Mouse (Mus musculus) MEL-GATA-1-ER (cell line): Measurements from ENCODE around the gene Clrn2.

ENCODE experiments used
- DNase-seq: peaks from one replicate; pipeline ENCODE4 v3.0.0-alpha.2; 2012; ENCODE audit warnings: low read depth; ENCODE audit errors: extremely low read depth

Clrn2 gene

GRCm38 (mm10) chr5:45449831-45450716, 3.5 kb upstream of the Clrn2 start, which contains the start of gene Qdpr:
Gene Qdpr (minus strand): TSS chr5:45450236.
- DNase-seq, result peak; percentile 100

- no peak for DNase-seq
Observed at GRCm38 (mm10) chr5:45454456-45454855, 905 bp downstream of the Clrn2 start.

DNA sequence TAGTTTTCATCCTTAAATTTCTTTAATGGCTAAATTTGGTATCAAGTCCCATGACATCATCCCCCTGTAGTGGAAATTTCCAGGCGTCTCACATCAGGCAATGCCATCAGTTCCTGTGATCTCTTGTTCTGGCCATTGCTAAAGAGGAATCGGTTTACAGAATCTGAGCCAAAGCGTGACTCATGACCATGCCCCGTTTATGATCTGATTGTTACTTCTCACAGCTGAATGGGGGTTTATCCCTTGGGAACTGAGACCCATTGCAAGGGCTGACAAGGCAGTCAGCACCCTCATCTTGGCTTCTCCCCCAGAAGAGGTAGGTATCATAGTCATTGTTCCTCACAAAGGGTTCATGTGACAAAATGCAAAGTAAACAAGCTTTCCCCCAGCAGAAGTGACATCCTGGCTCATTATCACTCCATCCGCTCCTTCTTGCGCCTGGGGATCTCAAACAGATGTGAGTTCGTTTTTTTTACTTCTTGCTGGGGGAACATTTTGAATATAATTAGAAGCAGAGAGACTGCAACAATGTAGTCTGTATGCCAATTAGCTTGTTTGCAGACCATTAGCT, 19.4 kb downstream of the Clrn2 start:
- no peak for DNase-seq

GRCm38 (mm10) chr5:45473521-45473920, 20.0 kb downstream of the Clrn2 start:
- no peak for DNase-seq

DNA sequence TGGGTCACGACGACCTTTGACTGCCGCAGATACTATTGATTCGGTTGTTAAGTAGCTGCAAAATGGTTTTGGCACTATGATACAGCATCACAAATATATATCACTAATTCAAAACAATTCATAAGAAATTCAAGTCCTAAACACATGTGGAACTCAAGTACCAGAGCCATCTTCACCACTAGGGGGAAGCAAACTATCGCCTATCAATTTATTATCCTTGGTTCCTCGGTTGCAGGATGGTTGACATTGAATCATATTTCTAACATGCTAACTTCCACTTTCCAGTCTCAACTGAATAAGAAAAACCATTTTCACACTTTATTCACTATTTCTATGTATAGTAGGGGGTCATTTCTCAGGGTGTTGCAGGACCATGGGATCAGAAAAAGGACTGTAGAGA, 20.7 kb downstream of the Clrn2 start:
- DNase-seq, result peak; percentile 84

DNA sequence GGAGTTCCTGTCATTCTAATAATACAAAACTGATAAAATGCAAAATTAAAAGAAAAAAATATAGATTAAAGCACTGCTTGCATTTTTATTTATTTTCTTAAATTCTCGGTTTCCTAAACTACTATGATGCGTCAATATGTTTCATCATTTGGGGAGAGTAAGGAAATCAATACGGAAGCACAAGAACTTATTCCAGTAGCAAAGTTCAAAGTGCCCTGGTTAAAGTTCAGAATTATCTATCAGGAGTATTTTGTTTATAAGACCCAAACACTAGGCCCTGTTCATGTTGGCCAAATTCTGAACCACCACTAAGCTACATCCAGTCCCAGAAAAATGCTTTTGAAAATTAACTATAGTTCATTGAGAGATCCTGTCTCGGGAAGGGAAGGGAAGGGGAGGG, 21.2 kb downstream of the Clrn2 start:
- DNase-seq, result no peak

DNA sequence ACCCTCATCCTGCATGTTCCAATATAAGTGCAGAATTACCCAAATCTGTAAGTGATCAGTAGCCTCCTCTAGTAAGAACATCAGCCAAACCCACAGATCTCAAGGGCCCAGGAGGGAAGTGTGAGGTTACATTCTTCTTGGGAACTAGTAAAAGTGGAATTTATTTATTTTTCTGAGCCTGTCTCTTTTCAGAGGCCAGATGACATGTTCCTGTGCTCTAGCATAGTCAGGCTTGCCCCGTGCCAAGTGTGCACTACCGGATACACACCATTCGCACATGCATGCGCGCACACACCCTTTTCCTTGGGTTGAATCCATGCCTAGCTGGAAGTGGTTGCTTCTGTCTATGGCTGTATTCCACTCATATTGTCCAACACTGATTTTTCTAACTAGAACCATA, 22.2 kb downstream of the Clrn2 start:
- DNase-seq, result no peak

GRCm38 (mm10) chr5:45476288-45476687, 22.7 kb downstream of the Clrn2 start:
- DNase-seq, result no peak

- DNase-seq, result no peak
Observed at GRCm38 (mm10) chr5:45477601-45478000, 24.1 kb downstream of the Clrn2 start.

GRCm38 (mm10) chr5:45480066-45480465, 26.5 kb downstream of the Clrn2 start:
- no peak for DNase-seq

GRCm38 (mm10) chr5:45481125-45481524, 27.6 kb downstream of the Clrn2 start:
- DNase-seq, result no peak

DNA sequence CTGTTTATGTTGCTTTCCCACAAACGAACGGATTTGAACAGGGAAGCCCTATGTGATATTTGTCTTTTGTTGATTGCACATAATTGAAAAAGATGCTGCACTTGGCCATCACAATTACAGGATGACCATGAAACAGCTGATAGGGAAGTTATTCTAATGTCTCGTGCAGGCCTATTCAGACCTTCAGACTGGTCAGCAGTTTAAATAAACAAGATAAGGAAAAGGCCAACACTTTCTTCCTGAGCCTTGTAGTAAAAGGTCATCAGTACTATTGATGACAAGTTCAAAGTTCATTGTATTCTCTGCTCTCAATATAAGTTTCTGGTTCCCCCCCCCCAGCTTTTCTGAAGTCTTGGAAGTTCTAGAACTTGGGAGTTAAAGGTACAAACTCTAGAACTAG, 29.1 kb downstream of the Clrn2 start:
- DNase-seq, result no peak

DNA sequence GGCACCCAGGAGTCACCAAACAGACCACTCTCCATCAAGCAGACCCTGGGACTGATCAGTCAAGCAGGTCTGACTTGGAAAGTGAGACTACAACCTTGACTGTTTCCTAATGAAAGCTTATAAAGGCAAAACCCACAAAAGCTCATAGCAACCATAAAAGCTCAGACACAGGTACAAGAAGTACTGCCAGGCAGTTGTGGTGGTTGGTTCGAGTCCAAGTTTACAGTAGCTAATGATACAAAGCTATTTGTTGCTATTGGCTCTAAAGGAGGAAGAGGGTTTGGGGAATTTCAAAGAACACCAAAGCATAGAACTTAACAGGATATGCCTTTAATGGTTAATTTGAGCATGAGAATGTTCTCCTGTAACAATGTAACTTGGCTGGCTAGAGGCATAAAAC, 30.1 kb downstream of the Clrn2 start:
- no peak for DNase-seq

- DNase-seq, result no peak
Observed at GRCm38 (mm10) chr5:45491776-45492175, 38.2 kb downstream of the Clrn2 start.

- peak; percentile 90 for DNase-seq
Observed at GRCm38 (mm10) chr5:45493191-45494092, 39.9 kb downstream of the Clrn2 start, which contains the start of gene Lap3. Gene Lap3 (plus strand): TSS chr5:45493374.

- peak; percentile 47 for DNase-seq
Observed at GRCm38 (mm10) chr5:45494093-45494755, 40.7 kb downstream of the Clrn2 start.

GRCm38 (mm10) chr5:45495429-45495975, 42.0 kb downstream of the Clrn2 start:
- no peak for DNase-seq

DNA sequence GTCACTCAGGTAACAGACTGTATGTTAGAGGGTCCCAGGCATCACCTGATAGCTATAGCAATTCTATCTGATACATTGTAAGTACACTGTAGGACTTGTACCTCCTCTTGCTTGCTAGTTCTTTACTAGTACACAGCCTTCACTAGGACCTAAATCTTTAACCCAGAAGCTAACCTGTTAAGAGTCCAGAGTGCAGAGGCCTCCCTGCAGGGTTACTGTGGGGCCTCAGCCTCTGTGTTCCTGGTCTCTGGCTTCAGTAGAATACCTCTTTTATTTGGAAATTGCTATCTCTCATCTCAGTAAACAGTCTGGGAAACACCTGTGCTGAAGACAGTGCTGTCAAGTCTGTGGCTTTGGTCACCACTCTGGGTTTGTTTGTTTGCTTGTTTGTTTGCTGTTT, 42.5 kb downstream of the Clrn2 start:
- no peak for DNase-seq

DNA sequence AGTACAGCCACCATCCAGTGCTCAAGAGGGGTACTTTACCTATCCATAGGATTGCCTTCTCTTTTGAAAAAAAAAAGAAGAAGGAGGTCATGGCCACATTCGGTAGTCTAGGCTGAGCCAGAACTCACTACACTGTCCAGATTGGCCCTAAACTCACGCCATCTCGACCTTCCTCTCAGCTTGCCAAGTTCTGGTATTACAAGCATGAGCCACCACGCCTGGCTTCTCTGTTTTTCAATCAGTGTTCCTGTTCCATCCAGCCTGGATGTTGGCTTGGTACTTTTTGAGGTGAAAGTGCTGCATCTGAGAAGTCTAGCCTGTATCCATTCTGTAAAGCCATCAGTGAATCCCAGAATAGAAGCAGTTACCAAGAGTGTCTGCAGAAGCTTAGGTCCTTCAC, 42.9 kb downstream of the Clrn2 start:
- DNase-seq, result no peak

DNA sequence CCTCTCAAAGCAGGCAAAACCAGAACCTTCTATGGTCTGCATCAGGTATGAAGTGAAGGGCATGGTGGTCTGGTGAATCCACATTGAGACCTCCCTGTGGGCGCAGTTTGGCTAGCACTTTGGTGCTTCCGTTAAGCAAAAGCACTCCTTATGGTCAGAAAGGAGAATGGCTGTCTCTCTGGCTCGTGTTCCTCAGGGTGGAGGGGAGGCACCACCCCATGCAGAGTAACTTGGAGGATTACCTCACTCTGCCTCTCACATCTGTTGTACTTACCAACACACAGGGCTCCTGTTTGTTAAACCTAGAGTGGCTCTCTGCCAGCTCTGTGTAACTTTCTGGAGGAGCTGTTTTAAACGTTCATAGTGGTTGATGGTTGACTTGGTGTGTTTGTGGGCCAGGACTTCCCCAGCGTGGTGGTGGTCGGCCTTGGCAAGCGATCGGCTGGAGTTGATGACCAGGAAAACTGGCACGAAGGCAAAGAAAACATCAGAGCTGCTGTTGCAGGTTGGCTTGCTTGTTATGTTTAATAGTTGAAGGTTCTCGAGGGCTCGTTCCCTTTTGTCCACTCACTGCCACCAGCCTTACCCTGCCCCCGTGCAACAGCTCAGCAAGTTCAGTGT, 43.5 kb downstream of the Clrn2 start:
- DNase-seq, result no peak
